Mouse (Mus musculus) MEL (cell line): ENCODE data around the gene Plcb4. TPM values are rescaled to one million over a fixed set of nuclear protein-coding genes. Genes with fewer than 3 reads are reported as not detected.

Experiments used
- DNase-seq: peaks from one replicate; pipeline ENCODE4 v3.0.0; 2011; ENCODE audit warnings: low read depth, low spot score
- H3K27ac ChIP-seq: 2 replicates; pipeline ENCODE4 v1.5.1; 2012; ENCODE audit warnings: low read depth, mild to moderate bottlenecking, control low read depth, low read length, moderate library complexity; ENCODE audit not compliant: control insufficient read depth
- H3K27me3 ChIP-seq, 2 experiments: fragments of 150-350 bp in 1 of 2; sonication (generic) in 1 of 2; 2 replicates each; pipeline ENCODE4 v1.6.1; 2012; ENCODE audit warnings: low read length in 2 of 2, mild to moderate bottlenecking in 2 of 2, improper control_type of control experiment in 1 of 2, moderate library complexity in 1 of 2; ENCODE audit not compliant: insufficient read depth in 2 of 2, control insufficient read depth in 1 of 2
- H3K36me3 ChIP-seq, 2 experiments: 2 replicates each; pipeline ENCODE4 v1.6.1; 2012 to 2014; ENCODE audit warnings: low read length in 2 of 2, improper control_type of control experiment in 1 of 2, inconsistent platforms in 1 of 2, mild to moderate bottlenecking in 1 of 2; ENCODE audit not compliant: insufficient read depth in 2 of 2, control insufficient read depth in 1 of 2
- H3K4me1 ChIP-seq, 2 experiments: fragments of 150-350 bp in 1 of 2; sonication (generic) in 1 of 2; 2 replicates each; pipeline ENCODE4 v1.6.1; 2012; ENCODE audit warnings: low read length in 2 of 2, improper control_type of control experiment in 1 of 2, mild to moderate bottlenecking in 1 of 2; ENCODE audit not compliant: insufficient read depth in 2 of 2, control insufficient read depth in 1 of 2
- H3K4me3 ChIP-seq, 2 experiments: fragments of 150-350 bp in 1 of 2; sonication (generic) in 1 of 2; 2 replicates each; pipeline ENCODE4 v1.5.1; 2012; ENCODE audit warnings: low read depth in 2 of 2, low read length in 2 of 2, mild to moderate bottlenecking in 2 of 2, moderate library complexity in 2 of 2, control low read depth in 1 of 2, improper control_type of control experiment in 1 of 2; ENCODE audit not compliant: control insufficient read depth in 1 of 2, insufficient read depth in 1 of 2
- H3K79me2 ChIP-seq: 2 replicates; pipeline ENCODE4 v1.6.1; 2012; ENCODE audit warnings: mild to moderate bottlenecking, low read length, moderate library complexity; ENCODE audit not compliant: control insufficient read depth, poor library complexity, insufficient read depth
- H3K9ac ChIP-seq: 2 replicates; pipeline ENCODE4 v1.6.1; 2012; ENCODE audit warnings: low read depth, mild to moderate bottlenecking, control low read depth, low read length, moderate library complexity; ENCODE audit not compliant: control insufficient read depth, poor library complexity, severe bottlenecking
- H3K9me3 ChIP-seq: fragments of 150-350 bp; sonication (generic); replicated peaks from 2 replicates; pipeline ENCODE4 v1.6.1; 2012; ENCODE audit warnings: mild to moderate bottlenecking, low read length, improper control_type of control experiment, moderate library complexity; ENCODE audit not compliant: insufficient read depth
- CHD1 ChIP-seq: IDR thresholded peaks from 2 replicates; pipeline ENCODE4 v1.6.1; 2012; ENCODE audit warnings: low read depth, mild to moderate bottlenecking, inconsistent platforms, low read length, improper control_type of control experiment
- CHD2 ChIP-seq: IDR thresholded peaks from 2 replicates; pipeline ENCODE4 v1.6.1; 2011; ENCODE audit warnings: low read length, improper control_type of control experiment
- ELF1 ChIP-seq: IDR thresholded peaks from 2 replicates; pipeline ENCODE4 v1.6.1; 2014; ENCODE audit warnings: low read depth, mild to moderate bottlenecking, inconsistent platforms, low read length, improper control_type of control experiment, moderate library complexity
- EP300 ChIP-seq, 2 experiments: IDR thresholded peaks; 2 replicates each; pipeline ENCODE4 v1.6.1; 2011; ENCODE audit warnings: improper control_type of control experiment in 2 of 2, low read length in 2 of 2, low read depth in 1 of 2, mild to moderate bottlenecking in 1 of 2
- GATA1 ChIP-seq: IDR thresholded peaks from 2 replicates; pipeline ENCODE4 v1.6.1; 2011; ENCODE audit warnings: low read depth, low read length, improper control_type of control experiment
- HCFC1 ChIP-seq: IDR thresholded peaks from 2 replicates; pipeline ENCODE4 v1.6.1; 2012; ENCODE audit warnings: low read depth, mild to moderate bottlenecking, inconsistent platforms, low read length, improper control_type of control experiment, moderate library complexity
- JUND ChIP-seq: IDR thresholded peaks from 2 replicates; pipeline ENCODE4 v1.6.1; 2011; ENCODE audit warnings: low read depth, mild to moderate bottlenecking, improper control_type of control experiment, low read length
- MAFK ChIP-seq: IDR thresholded peaks from 2 replicates; pipeline ENCODE4 v1.6.1; 2011; ENCODE audit warnings: low read depth, mild to moderate bottlenecking, low read length, improper control_type of control experiment, borderline replicate concordance
- MAX ChIP-seq: IDR thresholded peaks from 2 replicates; pipeline ENCODE4 v1.6.1; 2011; ENCODE audit warnings: low read length, improper control_type of control experiment
- MEF2A ChIP-seq: IDR thresholded peaks from 2 replicates; pipeline ENCODE4 v1.6.1; 2014; ENCODE audit warnings: low read depth, mild to moderate bottlenecking, inconsistent platforms, low read length, improper control_type of control experiment; ENCODE audit not compliant: poor library complexity, insufficient replicate concordance, severe bottlenecking; ENCODE audit errors: extremely low read depth
- MXI1 ChIP-seq: IDR thresholded peaks from 2 replicates; pipeline ENCODE4 v1.6.1; 2011; ENCODE audit warnings: mild to moderate bottlenecking, low read depth, low read length, improper control_type of control experiment
- MYB ChIP-seq: IDR thresholded peaks from 2 replicates; pipeline ENCODE4 v1.6.1; 2011; ENCODE audit warnings: mild to moderate bottlenecking, low read depth, low read length, improper control_type of control experiment
- NELFE ChIP-seq: IDR thresholded peaks from 2 replicates; pipeline ENCODE4 v1.6.1; 2011; ENCODE audit warnings: low read depth, low read length, improper control_type of control experiment
- POLR2A ChIP-seq, 2 experiments: IDR thresholded peaks; 2 replicates each; pipeline ENCODE4 v1.6.1; 2011 to 2012; ENCODE audit warnings: low read length in 2 of 2, mild to moderate bottlenecking in 2 of 2, control low read depth in 1 of 2, improper control_type of control experiment in 1 of 2, low read depth in 1 of 2, moderate library complexity in 1 of 2; ENCODE audit not compliant: control insufficient read depth in 1 of 2, insufficient read depth in 1 of 2, poor library complexity in 1 of 2
- POLR2AphosphoS2 ChIP-seq: IDR thresholded peaks from 2 replicates; pipeline ENCODE4 v1.6.1; 2011; ENCODE audit warnings: low read length, improper control_type of control experiment
- POLR2AphosphoS5 ChIP-seq: IDR thresholded peaks from 2 replicates; pipeline ENCODE4 v1.6.1; 2012; ENCODE audit warnings: low read depth, borderline replicate concordance, mild to moderate bottlenecking, inconsistent platforms, low read length, moderate library complexity, mixed read lengths
- RAD21 ChIP-seq: IDR thresholded peaks from 2 replicates; pipeline ENCODE4 v1.6.1; 2011; ENCODE audit warnings: mild to moderate bottlenecking, low read depth, low read length, improper control_type of control experiment
- SIN3A ChIP-seq: IDR thresholded peaks from 2 replicates; pipeline ENCODE4 v1.6.1; 2012; ENCODE audit warnings: low read length, improper control_type of control experiment, inconsistent platforms
- SMC3 ChIP-seq: IDR thresholded peaks from 2 replicates; pipeline ENCODE4 v1.6.1; 2011; ENCODE audit warnings: low read depth, low read length, improper control_type of control experiment
- TBP ChIP-seq: IDR thresholded peaks from 2 replicates; pipeline ENCODE4 v1.8.0; 2011; ENCODE audit warnings: low read depth, low read length, improper control_type of control experiment
- TCF12 ChIP-seq: IDR thresholded peaks from 2 replicates; pipeline ENCODE4 v1.6.1; 2014; ENCODE audit warnings: low read depth, mild to moderate bottlenecking, inconsistent platforms, low read length, improper control_type of control experiment, moderate library complexity
- ZKSCAN1 ChIP-seq: IDR thresholded peaks from 2 replicates; pipeline ENCODE4 v1.6.1; 2012; ENCODE audit warnings: low read depth, mild to moderate bottlenecking, inconsistent platforms, low read length, improper control_type of control experiment, moderate library complexity
- ZNF384 ChIP-seq: IDR thresholded peaks from 2 replicates; pipeline ENCODE4 v1.6.1; 2012; ENCODE audit warnings: low read depth, mild to moderate bottlenecking, inconsistent platforms, low read length, improper control_type of control experiment
- polyA plus RNA-seq, 2 experiments: library from polyadenylated mRNA; stranded (reverse) in 1 of 2; unstranded in 1 of 2; fragments of >175 nt in 1 of 2; fragments of >200 nt in 1 of 2; gene quantifications; 2 replicates each; pipeline versions ENCODE4 v1.2.1 to v1.2.4; 2012; ENCODE audit warnings: low replicate concordance in 2 of 2, low read depth in 1 of 2; ENCODE audit not compliant: insufficient read length in 2 of 2, insufficient read depth in 1 of 2, missing spikeins in 1 of 2
- total RNA-seq: library from RNA; depleted of rRNA; stranded (reverse); fragments of 300-350 nt; gene quantifications from 2 replicates; pipeline ENCODE4 v1.2.3, GENCODE M21; 2012

Gene Plcb4
- total and polyA plus RNA-seq, 3 experiments: not detected

DNA sequence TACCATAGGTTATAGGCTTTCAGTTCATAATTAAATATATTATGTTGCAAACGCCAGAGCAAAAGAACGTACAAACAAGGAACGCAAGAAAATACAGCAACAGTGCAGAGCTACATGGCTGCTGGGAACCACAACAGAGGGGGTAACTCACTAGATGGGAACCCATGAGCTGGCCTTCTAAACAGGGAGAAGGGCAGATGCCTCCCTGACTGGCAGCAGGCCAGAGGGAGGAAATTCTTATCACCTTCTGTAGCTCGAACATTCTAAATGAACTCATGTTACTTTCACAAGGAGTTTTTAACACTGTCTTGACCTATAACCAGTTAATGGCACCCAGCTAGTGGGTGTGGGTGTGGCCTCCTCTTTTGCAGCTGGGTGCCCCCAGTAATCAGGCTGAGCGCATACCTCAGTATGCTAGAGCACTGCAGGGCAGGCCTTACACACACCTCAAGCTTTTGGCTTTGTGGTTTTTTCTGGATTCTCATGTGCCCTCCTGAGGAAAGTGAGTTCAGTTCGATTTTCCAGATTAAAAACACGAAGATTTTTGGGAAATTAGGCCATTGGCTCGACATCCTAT, 102.5 kb downstream of the Plcb4 start:
- no peak for TF ChIP-seq POLR2A (IDR thresholded peaks at IDR 0.05; ENCODE audit: control insufficient read depth in 1 of 2, insufficient read depth in 1 of 2, low read depth in 1 of 2, low read length in 2 of 2, poor library complexity in 1 of 2)
- no peak for TF ChIP-seq HCFC1
- TF ChIP-seq MAFK: no peak
- no peak for TF ChIP-seq GATA1
- no peak for TF ChIP-seq POLR2AphosphoS2
- TF ChIP-seq MYB: no peak
- TF ChIP-seq RAD21: no peak
- no peak for TF ChIP-seq CHD1
- TF ChIP-seq MXI1: no peak
- TF ChIP-seq MAX: no peak
- no peak for TF ChIP-seq ELF1
- TF ChIP-seq JUND: no peak

DNA sequence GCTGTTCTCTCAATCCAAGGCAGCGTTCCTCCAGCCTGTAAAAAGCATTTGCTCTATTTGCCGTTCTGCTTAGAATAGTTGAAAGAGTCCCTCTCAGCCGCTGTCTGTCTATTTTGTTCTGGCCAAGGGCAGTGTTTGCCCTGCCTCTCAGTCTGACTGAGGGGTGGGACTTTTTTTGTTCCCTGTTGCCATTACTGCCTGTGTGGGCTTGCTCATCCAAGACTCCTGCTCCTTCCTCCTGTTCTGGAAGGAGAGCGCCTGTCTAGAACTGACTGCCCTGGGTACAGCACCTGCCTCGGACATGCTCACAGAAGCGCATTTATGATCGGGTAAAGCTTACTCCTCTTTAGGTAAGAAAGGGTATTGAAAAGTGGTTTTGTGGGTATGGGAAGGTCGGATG, 105.9 kb downstream of the Plcb4 start:
- Histone ChIP-seq H3K9ac (no peak overlapping the region), H3K4me3 (no peak overlapping the region), H3K27me3 (no peaks in the 10 kb centered on the region), H3K9me3 (no peaks in the 10 kb centered on the region), H3K4me1 (peaks cover 0 to 2% of the 10 kb centered on the region in 2 experiments; a peak in 2 of 4 replicates), H3K79me2 (no peaks in the 10 kb centered on the region), H3K36me3 (peaks cover 0 to 9% of the 10 kb centered on the region in 2 experiments; a peak in 2 of 4 replicates), H3K27ac (no peak overlapping the region)
- DNase-seq: no peak
- no peak for TF ChIP-seq JUND
- TF ChIP-seq NELFE: no peak
- no peak for TF ChIP-seq ZNF384
- no peak for TF ChIP-seq TBP
- no peak for TF ChIP-seq EP300 (IDR thresholded peaks at IDR 0.05; ENCODE audit: low read depth in 1 of 2, low read length in 2 of 2)
- TF ChIP-seq CHD2: no peak
- TF ChIP-seq MEF2A: no peak
- no peak for TF ChIP-seq SMC3
- no peak for TF ChIP-seq TCF12
- no peak for TF ChIP-seq POLR2AphosphoS5
- TF ChIP-seq SIN3A: no peak
- no peak for TF ChIP-seq ZKSCAN1

More for the DNA sequence above, 102.5 kb downstream of the Plcb4 start:
- peak; percentile 45 for DNase-seq
- no peak overlapping the region for H3K27ac ChIP-seq
- H3K79me2 ChIP-seq: no peaks in the 10 kb centered on the region
- peaks cover 0 to 2% of the 10 kb centered on the region in 2 experiments; a peak in 2 of 4 replicates for H3K4me1 ChIP-seq
- H3K4me3 ChIP-seq: no peak overlapping the region
- H3K36me3 ChIP-seq: peaks cover 0 to 9% of the 10 kb centered on the region in 2 experiments; a peak in 2 of 4 replicates
- no peaks in the 10 kb centered on the region; a peak in 1 of 4 replicates for H3K27me3 ChIP-seq
- H3K9me3 ChIP-seq: no peaks in the 10 kb centered on the region
- H3K9ac ChIP-seq: no peak overlapping the region
